Mouse (Mus musculus) C2C12 (cell line): ENCODE measurements around the gene Ltbp2. TPM values are rescaled to one million over a fixed set of nuclear protein-coding genes. Genes with fewer than 3 reads are reported as not detected.

Source experiments
- H3K27me3 ChIP-seq: one replicate; pipeline ENCODE4 v1.6.1; 2011; ENCODE audit not compliant: control insufficient read depth, insufficient read depth, insufficient read length
- H3K36me3 ChIP-seq: one replicate; pipeline ENCODE4 v1.6.1; 2011; ENCODE audit not compliant: control insufficient read depth, insufficient read depth
- H3K4me3 ChIP-seq: one replicate; pipeline ENCODE4 v1.5.1; 2011; ENCODE audit warnings: mild to moderate bottlenecking, control low read depth; ENCODE audit not compliant: poor library complexity, insufficient read depth, severe bottlenecking
- H3K79me2 ChIP-seq: one replicate; pipeline ENCODE4 v1.6.1; 2011; ENCODE audit not compliant: control insufficient read depth, insufficient read depth
- H3K79me3 ChIP-seq: one replicate; pipeline ENCODE4 v1.6.1; 2011; ENCODE audit warnings: low read depth, control low read depth
- H3ac ChIP-seq: one replicate; pipeline ENCODE3; 2011; ENCODE audit warnings: low read depth; ENCODE audit not compliant: control insufficient read depth, insufficient read length
- CEBPB ChIP-seq: IDR thresholded peaks from one replicate; pipeline ENCODE4 v1.6.1; 2011; ENCODE audit warnings: low read depth, mild to moderate bottlenecking, control low read depth, moderate library complexity
- CTCF ChIP-seq: IDR thresholded peaks from one replicate; pipeline ENCODE4 v1.5.1; 2011; ENCODE audit not compliant: control insufficient read depth, insufficient read depth, insufficient read length
- FOSL1 ChIP-seq: IDR thresholded peaks from one replicate; pipeline ENCODE4 v1.8.0; 2011; ENCODE audit warnings: mild to moderate bottlenecking, low read length; ENCODE audit not compliant: poor library complexity, insufficient read depth, severe bottlenecking
- MAX ChIP-seq: IDR thresholded peaks from one replicate; pipeline ENCODE4 v1.6.1; 2011; ENCODE audit warnings: mild to moderate bottlenecking, control low read depth
- MYOD1 ChIP-seq: IDR thresholded peaks from one replicate; pipeline ENCODE4 v1.6.1; 2011; ENCODE audit warnings: low read depth; ENCODE audit not compliant: control insufficient read depth, insufficient read length
- MYOG ChIP-seq: IDR thresholded peaks from one replicate; pipeline ENCODE4 v1.6.1; 2011; ENCODE audit not compliant: control insufficient read depth, insufficient read length; ENCODE audit errors: extremely low read depth
- USF1 ChIP-seq: IDR thresholded peaks from one replicate; pipeline ENCODE4 v1.6.1; 2011; ENCODE audit warnings: low read depth, mild to moderate bottlenecking, control low read depth, moderate library complexity
- polyA plus RNA-seq: library from polyadenylated mRNA; unstranded; fragments of >200 nt; fragmentation: generic; extraction: Trizol; gene quantifications from one replicate; pipeline ENCODE4 v1.2.1, GENCODE M21; 2012; ENCODE audit warnings: missing spikeins

Gene Ltbp2
- polyA plus RNA-seq, 1 experiment = 49.5 TPM

DNA sequence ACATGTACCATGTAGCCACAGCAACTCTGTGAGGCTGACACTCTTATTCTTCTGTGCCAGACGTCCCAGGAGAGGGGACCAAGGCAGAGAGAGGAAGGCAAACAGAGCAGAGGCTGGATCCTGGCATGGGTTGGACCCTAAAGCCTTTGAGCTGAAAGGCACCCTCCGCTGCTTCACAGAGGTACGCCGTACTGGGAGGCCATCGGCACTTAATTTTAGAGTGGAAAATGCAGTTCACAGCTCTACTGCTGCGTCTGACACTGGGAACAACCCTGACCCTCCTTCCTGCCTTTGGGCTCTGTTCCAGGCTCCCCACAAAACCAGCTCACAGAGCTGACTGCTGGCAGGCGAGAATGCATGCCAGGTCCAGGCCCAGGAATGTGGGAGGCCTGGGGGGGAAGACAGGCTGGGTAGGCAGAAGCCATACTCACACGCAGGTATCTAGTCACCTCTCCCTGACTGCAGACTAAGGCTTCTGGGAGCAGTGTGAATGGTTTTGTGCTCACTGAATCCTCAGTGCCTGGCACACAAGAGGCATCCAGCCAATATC, 48.9 kb downstream of the Ltbp2 start:
- peaks cover 28% of the 10 kb centered on the region for H3K36me3 ChIP-seq
- H3K79me3 ChIP-seq = no peaks in the 10 kb centered on the region
- no peak overlapping the region for H3ac ChIP-seq
- no peak overlapping the region for H3K4me3 ChIP-seq
- no peak for TF ChIP-seq CEBPB
- H3K79me2 ChIP-seq = no peaks in the 10 kb centered on the region
- H3K27me3 ChIP-seq = no peaks in the 10 kb centered on the region

- peaks cover 24% of the 10 kb centered on the region for H3K36me3 ChIP-seq
- no peak overlapping the region for H3K4me3 ChIP-seq
- H3ac ChIP-seq = no peak overlapping the region
- TF ChIP-seq MAX (no peak), MYOG (no peak), CEBPB (no peak), MYOD1 (no peak), CTCF (no peak), FOSL1 (no peak), USF1 (no peak)
- H3K79me3 ChIP-seq = no peaks in the 10 kb centered on the region
- no peaks in the 10 kb centered on the region for H3K27me3 ChIP-seq
- no peaks in the 10 kb centered on the region for H3K79me2 ChIP-seq
These were observed 52.1 kb downstream of the Ltbp2 start for GRCm38 (mm10) chr12:84824203-84824602.

GRCm38 (mm10) chr12:84823601-84824000, 52.7 kb downstream of the Ltbp2 start:
- H3ac ChIP-seq = no peak overlapping the region
- H3K4me3 ChIP-seq = no peak overlapping the region
- peaks cover 24% of the 10 kb centered on the region for H3K36me3 ChIP-seq
- no peaks in the 10 kb centered on the region for H3K79me2 ChIP-seq
- no peaks in the 10 kb centered on the region for H3K27me3 ChIP-seq
- no peak for TF ChIP-seq FOSL1
- TF ChIP-seq CTCF = no peak
- no peak for TF ChIP-seq CEBPB
- no peak for TF ChIP-seq MYOD1
- no peak for TF ChIP-seq MAX
- no peak for TF ChIP-seq MYOG
- TF ChIP-seq USF1 = no peak
- no peaks in the 10 kb centered on the region for H3K79me3 ChIP-seq

DNA sequence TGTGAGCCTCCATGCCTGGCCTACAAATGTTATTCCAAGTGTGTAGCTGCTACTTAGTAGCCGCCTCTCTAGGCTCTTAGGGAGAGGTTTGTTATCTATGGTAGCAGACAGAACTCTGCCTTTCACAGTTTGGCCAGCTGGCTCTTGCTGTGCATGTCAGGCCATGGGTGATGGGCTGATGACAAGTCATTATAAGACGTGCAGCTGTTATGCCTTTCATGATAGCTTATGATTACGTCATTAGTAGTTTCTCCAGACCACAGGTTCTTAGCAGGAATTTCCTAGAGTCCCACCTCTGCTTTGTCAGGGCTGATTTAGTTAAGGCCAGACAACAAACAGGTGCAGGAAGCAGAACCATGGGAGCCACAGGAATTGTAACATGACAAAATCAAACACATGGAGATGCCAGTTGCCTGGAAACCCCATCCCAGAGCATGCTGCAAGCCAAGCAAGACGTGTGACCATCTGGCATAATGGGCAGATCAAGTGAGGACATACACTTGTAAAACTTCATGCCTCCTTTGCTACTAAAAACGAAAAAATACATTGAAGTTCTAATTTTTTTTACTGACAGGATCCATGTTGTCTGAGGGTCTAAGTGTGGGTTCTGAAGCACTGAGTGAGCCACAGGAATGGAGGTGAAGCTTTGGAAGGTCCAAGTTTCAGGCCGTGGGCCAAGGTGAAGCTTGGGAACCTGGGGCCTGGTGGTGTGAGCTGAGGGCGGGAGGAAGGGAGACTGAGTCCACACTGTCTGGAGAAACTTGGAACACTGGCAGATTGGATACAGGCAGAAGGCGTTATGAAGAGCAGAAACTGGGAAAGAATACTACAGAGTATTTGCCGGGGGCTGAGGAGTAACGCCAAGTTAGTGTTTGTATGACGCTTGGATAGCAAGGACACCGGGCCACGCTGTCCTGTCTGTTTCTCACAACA, 56.8 kb downstream of the Ltbp2 start:
- Histone ChIP-seq H3K27me3 (no peaks in the 10 kb centered on the region), H3K79me2 (no peaks in the 10 kb centered on the region), H3K79me3 (no peaks in the 10 kb centered on the region), H3K4me3 (no peak overlapping the region), H3ac (no peak overlapping the region), H3K36me3 (peaks cover 7% of the 10 kb centered on the region)
- TF ChIP-seq MYOD1 = peak; percentile 97
- no peak for TF ChIP-seq FOSL1
- no peak for TF ChIP-seq MYOG
- TF ChIP-seq USF1 = no peak
- no peak for TF ChIP-seq CTCF
- peak; percentile 57 for TF ChIP-seq MAX
- peak; percentile 39 for TF ChIP-seq CEBPB

DNA sequence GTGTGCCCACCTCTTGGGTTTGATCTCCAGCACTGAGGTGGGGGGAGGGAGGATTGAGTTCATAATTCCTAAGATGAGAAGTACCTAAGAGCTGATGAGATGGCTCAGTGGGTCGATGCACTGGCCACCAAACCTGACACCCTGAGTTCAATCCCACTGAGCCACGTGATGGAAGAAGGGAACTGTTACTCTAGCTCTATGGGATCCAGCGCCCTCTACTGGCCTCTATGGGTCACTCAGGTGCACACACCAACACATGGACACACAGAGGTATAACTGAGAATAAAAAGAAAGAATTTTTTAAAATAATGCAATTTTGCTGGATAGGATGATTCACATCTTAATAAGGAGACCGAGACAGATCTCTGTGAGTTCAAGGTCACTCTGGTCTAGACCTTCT, 57.8 kb downstream of the Ltbp2 start:
- H3K4me3 ChIP-seq = no peak overlapping the region
- no peak for TF ChIP-seq USF1
- TF ChIP-seq FOSL1 = no peak
- TF ChIP-seq MAX = no peak
- no peak for TF ChIP-seq CEBPB
- TF ChIP-seq MYOG = no peak
- TF ChIP-seq MYOD1 = no peak
- no peak for TF ChIP-seq CTCF
- H3K36me3 ChIP-seq = peaks cover 7% of the 10 kb centered on the region
- no peak overlapping the region for H3ac ChIP-seq
- no peaks in the 10 kb centered on the region for H3K79me3 ChIP-seq
- H3K79me2 ChIP-seq = no peaks in the 10 kb centered on the region
- H3K27me3 ChIP-seq = no peaks in the 10 kb centered on the region
